Mouse (Mus musculus) liver, postnatal 0 days (tissue): ENCODE results near the gene Atp5s.

Experiments used
- CTCF ChIP-seq: sonication (generic); IDR thresholded peaks from 2 replicates; pipeline ENCODE4 v1.5.1; 2016; ENCODE audit warnings: antibody characterized with exemption, low read depth
- EP300 ChIP-seq: IDR thresholded peaks from 2 replicates; pipeline ENCODE4 v1.6.1; 2016; ENCODE audit warnings: antibody characterized with exemption, low read depth, mild to moderate bottlenecking

DNA sequence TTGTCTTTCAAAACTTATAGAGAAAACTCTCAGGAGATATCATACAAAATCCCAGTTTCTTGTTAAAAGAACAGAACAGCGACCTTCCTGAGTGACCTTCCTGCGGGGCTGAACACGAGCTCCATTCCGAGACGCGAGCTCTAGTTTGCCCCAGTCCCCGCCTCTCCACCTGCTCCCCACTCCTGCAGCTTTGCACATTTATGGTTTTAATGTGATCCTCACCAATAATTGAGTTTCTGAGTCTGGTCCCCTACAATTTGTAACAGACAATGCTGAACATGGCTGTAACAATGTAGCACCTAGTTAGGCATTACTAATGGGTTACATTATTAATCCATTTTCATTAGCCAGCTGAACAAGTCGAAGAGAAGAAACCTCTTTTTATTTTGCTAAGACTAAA is 56.7 kb downstream of the Atp5s start:
- TF ChIP-seq CTCF, result no peak
- TF ChIP-seq EP300, result no peak
